Mouse (Mus musculus) fibroblast of lung, adult 2 months (primary cell): Measurements from ENCODE around the gene H2afb3.
"Not testable (repeated sequence)": the region's sequence is repeated elsewhere in the genome, so short reads cannot be mapped to it uniquely, and the experiment has no call there.

ENCODE experiments used
- DNase-seq: peaks from one replicate; pipeline ENCODE4 v3.0.0-alpha.2; 2011; ENCODE audit warnings: low read depth

The H2afb3 gene

GRCm38 (mm10) chrX:120312995-120313394, at the start of gene H2afb3:
H2afb3 (minus strand) TSS chrX:120313095.
- DNase-seq: not testable (repeated sequence)

GRCm38 (mm10) chrX:120301469-120302175, 11.3 kb downstream of the H2afb3 start:
- DNase-seq: no peak

GRCm38 (mm10) chrX:120292832-120293750, 19.8 kb downstream of the H2afb3 start:
- DNase-seq: no peak

- no peak for DNase-seq
Measured at GRCm38 (mm10) chrX:120291696-120292095, 21.2 kb downstream of the H2afb3 start.

- DNase-seq: no peak
Measured at GRCm38 (mm10) chrX:120290900-120291280, 22.0 kb downstream of the H2afb3 start.

GRCm38 (mm10) chrX:120290011-120290899, 22.6 kb downstream of the H2afb3 start, which contains the start of gene Pcdh11x:
Pcdh11x (plus strand) TSS chrX:120290259.
- DNase-seq: no peak

- DNase-seq: no peak
Measured at GRCm38 (mm10) chrX:120287502-120287901, 25.4 kb downstream of the H2afb3 start.

GRCm38 (mm10) chrX:120285522-120285921, 27.4 kb downstream of the H2afb3 start:
- no peak for DNase-seq
